9 mouse cellular contexts compared by ENCODE assay signal in genomic region chr3:104599296-104600150, GRCm38 (mm10). TPM values are rescaled to one million over a fixed set of nuclear protein-coding genes. Genes with fewer than 3 reads are reported as not detected.
A peak's percentile ranks its signal among the peaks of the same experiment; 100 is the strongest.
DNase-seq lines count a peak whose midpoint lies in the region; ATAC-seq and TF ChIP-seq lines count a peak whose summit lies in the region.
"Had no signal": no experiment of that assay in that cellular context is flagged by ENCODE, and none has a peak within 500 bp of the region (broad histone marks: within the 10 kb centered on the region; RNA-seq: fewer than 3 reads in every experiment).

No protein-coding gene starts in this region.

- POLR2A ChIA-PET in Patski (lab: Charles Lee) = no interaction called here

- H3K9me3 ChIP-seq in intestine, postnatal 0 days (ENCODE audit: control insufficient read depth) = no peaks in the 10 kb centered on the region
- H3K9me3 ChIP-seq in liver, embryonic 15.5 days (replicated peaks) = no peaks in the 10 kb centered on the region
- H3K9me3 ChIP-seq in forebrain, embryonic 11.5 days (ENCODE audit: control insufficient read depth, low read length) = no peaks in the 10 kb centered on the region

- no peaks in the 10 kb centered on the region for H3K36me3 ChIP-seq in intestine, postnatal 0 days (ENCODE audit: control insufficient read depth, insufficient read depth)
- H3K36me3 ChIP-seq in liver, embryonic 15.5 days (replicated peaks) = no peaks in the 10 kb centered on the region
- no peaks in the 10 kb centered on the region for H3K36me3 ChIP-seq in forebrain, embryonic 11.5 days (ENCODE audit: control insufficient read depth, insufficient read depth, low read length)
- H3K36me3 ChIP-seq: limb, embryonic 12.5 days had no signal

- H3K4me1 ChIP-seq in intestine, postnatal 0 days (replicated peaks; ENCODE audit: control insufficient read depth, insufficient read depth, low read length) = peaks cover 18% of the 10 kb centered on the region
- H3K4me1 ChIP-seq in liver, embryonic 15.5 days (replicated peaks) = peaks cover 29% of the 10 kb centered on the region
- no peaks in the 10 kb centered on the region for H3K4me1 ChIP-seq in forebrain, embryonic 11.5 days (replicated peaks; ENCODE audit: control insufficient read depth, insufficient read depth, low read length)
- H3K4me1 ChIP-seq: limb, embryonic 12.5 days had no signal

- 29% methylated on average over 20 of the region's 20 CpGs for WGBS in intestine, postnatal 0 days
- WGBS in liver, embryonic 15.5 days (ENCODE audit: insufficient replicate concordance) = 58% methylated on average over 20 of the region's 20 CpGs
- WGBS in forebrain, embryonic 11.5 days = 81% methylated on average over 20 of the region's 20 CpGs

- no peaks in the 10 kb centered on the region for H3K27me3 ChIP-seq in Patski
- no peaks in the 10 kb centered on the region for H3K27me3 ChIP-seq in intestine, postnatal 0 days (replicated peaks; ENCODE audit: control insufficient read depth, insufficient read depth, low read length)
- no peaks in the 10 kb centered on the region; the same call in 1 of the 2 replicates for H3K27me3 ChIP-seq in liver, embryonic 15.5 days
- no peaks in the 10 kb centered on the region for H3K27me3 ChIP-seq in forebrain, embryonic 11.5 days (ENCODE audit: control insufficient read depth, insufficient read depth, low read length)
- H3K27me3 ChIP-seq: limb, embryonic 12.5 days had no signal

- CTCF ChIA-PET in Patski (lab: Charles Lee) = interaction anchor here (1.0 to 1.2 kb wide), 3 partner anchors 10 to 41 kb away, joined by 3 to 4 read pairs (median 3); no protein-coding TSS in a partner anchor

- in situ Hi-C loops in Patski (cut with MboI; ENCODE audit: low pct_unique_long_range_greater_than_20kb) = no loop called here

- ATAC-seq in Patski = peak; percentile 41
- peak; percentile 95 for ATAC-seq in intestine, postnatal 0 days
- ATAC-seq in liver, embryonic 15.5 days (ENCODE audit: insufficient read depth) = peak; percentile 62
- ATAC-seq in forebrain, embryonic 11.5 days (replicated peaks; ENCODE audit: low FRiP score) = no peak
- no peak for ATAC-seq in CD4-positive, CD25-positive, alpha-beta regulatory T cell, adult 4 months

- H3K9ac ChIP-seq in intestine, postnatal 0 days (ENCODE audit: low read depth, low read length) = no peak overlapping the region
- no peak overlapping the region for H3K9ac ChIP-seq in liver, embryonic 15.5 days
- no peak overlapping the region for H3K9ac ChIP-seq in forebrain, embryonic 11.5 days (ENCODE audit: low read length)
- H3K9ac ChIP-seq: limb, embryonic 12.5 days had no signal

- H3K4me3 ChIP-seq in intestine, postnatal 0 days (ENCODE audit: low read depth, low read length) = no peak overlapping the region
- H3K4me3 ChIP-seq in liver, embryonic 15.5 days (replicated peaks) = no peak overlapping the region
- no peak overlapping the region for H3K4me3 ChIP-seq in forebrain, embryonic 11.5 days (ENCODE audit: low read depth, low read length)
- H3K4me3 ChIP-seq: limb, embryonic 12.5 days had no signal

- no peak for DNase-seq in Patski (ENCODE audit: low read depth, low spot score)
- peak; percentile 98 for DNase-seq in heart, adult 11 months
- DNase-seq in forebrain, embryonic 11.5 days (ENCODE audit: low spot score) = no peak
- DNase-seq in frontal cortex, postnatal 25 days (ENCODE audit: low spot score in 2 of 2) = no peak
- DNase-seq in adrenal gland, postnatal 25 days = no peak

- H3K27ac ChIP-seq in intestine, postnatal 0 days (ENCODE audit: low read depth, low read length) = peak overlapping the region; percentile 88
- H3K27ac ChIP-seq in liver, embryonic 15.5 days (replicated peaks) = peak overlapping the region; percentile 78
- H3K27ac ChIP-seq in forebrain, embryonic 11.5 days (ENCODE audit: low read depth, low read length) = no peak overlapping the region
- H3K27ac ChIP-seq: limb, embryonic 12.5 days had no signal

- no peak for TF ChIP-seq CTCF in Patski (IDR thresholded peaks at IDR 0.05)
- no peak for TF ChIP-seq CTCF in intestine, postnatal 0 days (IDR thresholded peaks at IDR 0.05; ENCODE audit: low read depth)

- H3K4me2 ChIP-seq in intestine, postnatal 0 days (replicated peaks; ENCODE audit: low read depth) = peak overlapping the region; percentile 35
- no peak overlapping the region for H3K4me2 ChIP-seq in liver, embryonic 15.5 days
- no peak overlapping the region for H3K4me2 ChIP-seq in forebrain, embryonic 11.5 days (ENCODE audit: low read depth, low read length, severe bottlenecking)
- H3K4me2 ChIP-seq: limb, embryonic 12.5 days had no signal

RNA-seq across cellular contexts. Expression of gene Slc16a1, which starts 38.9 kb away (rescaled TPM):
- 48.1 TPM for polyA plus RNA-seq in Patski (2021)
- polyA plus RNA-seq in intestine, postnatal 0 days (2015; fragmentation: Nextera tagmentation; extraction: Ambion mirVana) = 36.6 and 36.7 TPM in 2 replicates
- 86.3 and 95.2 TPM in 2 replicates for polyA plus RNA-seq in liver, embryonic 15.5 days (2015; fragmentation: Nextera tagmentation; extraction: Ambion mirVana)
- polyA plus RNA-seq in forebrain, embryonic 11.5 days (2014; fragmentation: Nextera tagmentation; extraction: Ambion mirVana) = 45.1 and 45.9 TPM in 2 replicates
- 1 to 10 TPM; 6.0 to 6.6 TPM for polyA plus RNA-seq in CD4-positive, CD25-positive, alpha-beta regulatory T cell, adult 4 months (2017; shearing (Covaris generic))
- 26.1 and 31.4 TPM in 2 replicates for total RNA-seq in adrenal gland, postnatal 25 days (2021)

Comparison
In these comparisons a context has a peak if more than half of its experiments do, and no peak if none do; other contexts are left out.
1. ATAC-seq: peak in Patski (single experiment), intestine, postnatal 0 days (single experiment) and liver, embryonic 15.5 days (single experiment); none in forebrain, embryonic 11.5 days (single experiment) and CD4-positive, CD25-positive, alpha-beta regulatory T cell, adult 4 months (single experiment).